Mouse (Mus musculus) neural tube, embryonic 15.5 days (tissue): ENCODE results near the gene Kank4. TPM values are rescaled to one million over a fixed set of nuclear protein-coding genes. Genes with fewer than 3 reads are reported as not detected.
A peak's percentile ranks its signal among the peaks of the same experiment; 100 is the strongest.
"Not testable (repeated sequence)": the region's sequence is repeated elsewhere in the genome, so short reads cannot be mapped to it uniquely, and the experiment has no call there.

Experiments
- ATAC-seq: fragments of 200-750 bp; cut with Nextera tagmentation; 2 replicates; pipeline ENCODE4 v1.8.0; 2017; ENCODE audit warnings: mild to moderate bottlenecking, moderate TSS enrichment, moderate library complexity; ENCODE audit not compliant: low FRiP score
- H3K27ac ChIP-seq: fragments of 300-500 bp; sonication (generic); replicated peaks from 2 replicates; pipeline ENCODE4 v1.5.1; 2015; ENCODE audit warnings: mild to moderate bottlenecking, inconsistent platforms
- H3K27me3 ChIP-seq: fragments of 300-500 bp; sonication (generic); replicated peaks from 2 replicates; pipeline ENCODE4 v1.6.1; 2015; ENCODE audit warnings: inconsistent platforms
- H3K36me3 ChIP-seq: fragments of 300-500 bp; sonication (generic); 2 replicates; pipeline ENCODE4 v1.6.1; 2015; ENCODE audit warnings: inconsistent platforms
- H3K4me1 ChIP-seq: fragments of 300-500 bp; sonication (generic); 2 replicates; pipeline ENCODE4 v1.6.1; 2015; ENCODE audit warnings: inconsistent platforms
- H3K4me2 ChIP-seq: fragments of 300-500 bp; sonication (generic); 2 replicates; pipeline ENCODE4 v1.6.1; 2015; ENCODE audit warnings: inconsistent platforms, mild to moderate bottlenecking, moderate library complexity
- H3K4me3 ChIP-seq: fragments of 300-500 bp; sonication (generic); replicated peaks from 2 replicates; pipeline ENCODE4 v1.5.1; 2015; ENCODE audit warnings: mild to moderate bottlenecking, inconsistent platforms
- H3K9ac ChIP-seq: fragments of 300-500 bp; sonication (generic); replicated peaks from 2 replicates; pipeline ENCODE4 v1.6.1; 2015; ENCODE audit warnings: mild to moderate bottlenecking, inconsistent platforms
- H3K9me3 ChIP-seq: fragments of 300-500 bp; sonication (generic); replicated peaks from 2 replicates; pipeline ENCODE4 v1.6.1; 2016; ENCODE audit warnings: inconsistent platforms
- WGBS: fragments of 180-500 bp; shearing (Covaris S2); methylation state at CpG from one replicate; pipeline ENCODE4 v1.1.7; 2015; ENCODE audit warnings: mixed read lengths; 5-methylcytosine and 5-hydroxymethylcytosine counted together
- polyA plus RNA-seq: library from polyadenylated mRNA; unstranded; fragments of >200 nt; fragmentation: Nextera tagmentation; extraction: Ambion mirVana; gene quantifications from 2 replicates; pipeline ENCODE4 v1.2.1, GENCODE M21; 2015

Gene Kank4
- 0.68 and 1.0 TPM in 2 replicates for polyA plus RNA-seq

DNA sequence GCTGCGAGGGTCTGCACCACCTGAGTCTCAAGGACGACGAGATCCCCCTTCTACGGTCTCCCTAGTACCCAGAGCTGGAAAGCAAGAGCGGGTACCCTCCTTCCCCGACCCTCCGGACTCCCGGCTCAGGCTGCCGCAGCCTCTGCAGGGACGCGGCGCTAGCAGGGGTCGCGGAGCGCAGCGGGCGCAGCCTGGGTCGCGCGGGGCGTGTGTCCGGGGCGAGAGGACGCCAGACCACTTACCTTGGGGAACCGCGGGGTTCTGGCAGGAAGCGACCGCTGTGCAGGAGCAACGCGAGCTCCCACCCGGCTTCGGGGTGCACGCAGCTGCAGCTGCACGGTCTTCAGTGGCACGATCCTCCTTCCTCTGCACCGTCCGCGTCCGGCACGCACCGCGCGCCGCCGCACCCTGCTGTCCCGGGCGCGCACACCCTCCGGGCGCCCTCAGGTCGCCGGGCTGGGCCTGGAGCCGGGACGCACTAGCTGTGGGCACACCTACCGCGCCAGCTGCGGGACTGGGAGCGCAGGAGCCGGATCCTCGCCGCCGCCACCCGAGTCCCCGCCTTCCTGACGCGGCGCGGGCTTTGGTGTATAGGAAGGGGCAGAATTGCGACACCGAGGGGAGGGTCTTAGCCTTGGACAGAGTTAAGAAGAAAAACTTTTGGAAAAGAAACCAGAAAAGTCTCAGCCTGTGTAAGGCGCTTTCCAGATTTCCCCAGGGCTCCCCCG is at the start of gene Kank4:
Kank4 (minus strand) TSS at position 354 of the 728 bp plus-strand sequence.
- no peaks in the 10 kb centered on the region for H3K36me3 ChIP-seq
- no peaks in the 10 kb centered on the region for H3K9me3 ChIP-seq
- H3K27me3 ChIP-seq = peaks cover 46% of the 10 kb centered on the region
- WGBS = under 1% methylated on average over 72 of the region's 72 CpGs
- peak; percentile 71 for ATAC-seq
- H3K4me2 ChIP-seq = peak within 1 kb of the TSS; percentile 97
- peak within 1 kb of the TSS; percentile 77 for H3K4me3 ChIP-seq
- peaks cover 15% of the 10 kb centered on the region for H3K4me1 ChIP-seq
- peak within 1 kb of the TSS; percentile 67 for H3K9ac ChIP-seq
- H3K27ac ChIP-seq = no peak within 1 kb of the TSS

DNA sequence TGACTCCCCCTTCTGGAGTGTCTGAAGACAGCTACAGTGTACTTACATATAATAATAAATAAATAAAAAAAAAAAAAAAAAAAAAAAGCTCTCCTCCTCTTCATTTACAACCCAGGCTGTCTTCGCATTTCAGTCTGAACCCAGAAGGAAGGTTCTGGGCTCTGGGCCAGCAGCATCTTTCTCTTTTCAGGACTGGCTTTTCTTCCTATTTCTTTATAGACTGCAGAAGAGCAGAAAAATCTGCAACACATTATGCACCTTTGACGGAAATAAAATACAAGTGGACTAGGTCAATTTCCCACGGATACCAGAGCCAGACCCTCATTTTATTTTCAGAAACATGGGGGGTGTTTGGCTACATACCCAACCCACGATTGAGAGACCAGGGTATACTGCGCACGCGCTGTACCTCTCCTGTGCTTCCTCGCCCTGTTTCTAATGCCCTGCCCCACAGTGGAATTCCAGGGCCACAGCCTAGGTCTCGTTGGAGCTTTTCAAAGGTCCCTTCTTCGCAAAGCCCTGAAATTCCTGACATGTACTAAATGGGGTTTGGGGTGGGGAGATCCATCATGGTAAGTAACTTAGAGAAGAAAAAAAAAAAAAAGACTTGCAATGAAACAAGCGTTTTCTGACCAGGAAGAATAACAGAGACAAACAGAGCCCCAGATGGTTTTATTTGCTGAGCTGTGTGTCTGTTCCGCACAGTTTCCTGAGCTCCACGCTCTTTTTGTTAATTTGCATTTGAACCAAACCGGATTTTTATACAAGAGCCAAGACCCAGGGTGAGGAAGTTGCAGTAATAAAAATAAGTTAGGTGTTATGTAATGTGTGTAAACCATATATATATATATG is 48.3 kb upstream of the Kank4 start:
- Histone ChIP-seq H3K4me2 (no peak overlapping the region), H3K9me3 (no peaks in the 10 kb centered on the region), H3K27me3 (no peaks in the 10 kb centered on the region), H3K9ac (no peak overlapping the region), H3K4me1 (no peaks in the 10 kb centered on the region), H3K27ac (no peak overlapping the region), H3K4me3 (no peak overlapping the region), H3K36me3 (no peaks in the 10 kb centered on the region)
- ATAC-seq = no peak
- 71% methylated on average over 14 of the region's 14 CpGs for WGBS

DNA sequence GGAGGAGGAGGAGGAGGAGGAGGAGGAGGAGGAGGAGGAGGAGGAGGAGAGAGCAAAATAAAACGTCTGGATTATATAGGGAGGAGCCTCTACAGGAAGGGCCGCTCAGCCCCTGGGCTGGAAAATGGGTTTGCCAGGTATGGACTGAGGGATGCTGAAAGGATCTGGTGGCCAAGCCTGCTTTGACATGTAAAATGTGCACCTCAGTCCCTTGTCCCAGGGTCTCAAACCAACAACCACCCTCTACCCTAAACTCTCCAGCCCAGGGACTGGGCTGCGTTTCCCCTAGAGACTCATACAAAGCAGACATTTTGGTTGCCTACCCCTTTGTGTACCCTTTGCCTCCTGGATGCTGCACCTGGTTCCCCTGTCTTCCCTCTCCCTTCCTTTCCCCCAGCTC is 47.2 kb upstream of the Kank4 start:
- Histone ChIP-seq H3K9ac (no peak overlapping the region), H3K4me2 (no peak overlapping the region), H3K4me3 (no peak overlapping the region), H3K9me3 (peaks cover 3% of the 10 kb centered on the region; the same call in 1 of the 2 replicates), H3K36me3 (no peaks in the 10 kb centered on the region), H3K27ac (no peak overlapping the region), H3K4me1 (no peaks in the 10 kb centered on the region), H3K27me3 (no peaks in the 10 kb centered on the region)
- WGBS = 94% methylated on average over 3 of the region's 3 CpGs
- ATAC-seq = no peak

DNA sequence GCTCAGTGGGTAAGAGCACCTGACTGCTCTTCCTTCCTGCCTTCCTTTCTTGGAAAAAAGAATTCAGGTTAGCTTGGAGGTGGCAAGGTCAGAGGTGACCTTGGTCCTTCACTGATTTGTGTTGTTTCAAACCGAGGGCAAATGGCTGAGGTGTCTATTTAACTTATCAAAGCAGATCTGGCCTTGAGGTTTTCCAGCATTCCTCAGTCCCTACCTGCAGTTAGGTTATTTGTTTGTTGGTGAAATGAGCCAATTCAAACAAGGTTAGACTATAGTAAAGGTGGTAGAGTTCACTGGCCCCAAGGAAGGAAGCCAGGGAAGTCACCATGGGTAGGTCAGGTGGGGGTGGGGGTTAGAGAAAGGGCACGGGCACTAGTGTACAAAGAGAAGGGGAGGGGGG is 46.8 kb upstream of the Kank4 start:
- ATAC-seq = no peak

DNA sequence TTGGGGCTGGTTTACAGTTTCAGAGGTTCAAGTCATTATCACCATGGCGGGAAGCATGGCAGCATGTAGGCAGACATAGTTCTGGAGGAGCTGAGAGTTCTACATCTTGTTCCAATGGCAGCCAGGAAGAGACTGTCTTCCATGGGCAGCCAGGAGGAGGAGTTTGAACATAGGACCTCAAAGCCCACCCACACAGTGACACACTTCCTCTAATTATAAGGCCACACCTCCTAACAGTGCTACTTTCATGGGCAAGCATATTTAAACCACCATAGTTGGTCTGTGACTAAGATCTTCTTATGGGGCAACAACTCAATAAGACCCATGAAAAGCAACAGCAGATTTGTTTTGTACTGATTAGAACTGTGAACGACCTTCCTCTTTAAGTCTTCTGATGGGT is 46.1 kb upstream of the Kank4 start:
- 89% methylated on average over 2 of the region's 2 CpGs for WGBS
- Histone ChIP-seq H3K9me3 (peaks cover 3% of the 10 kb centered on the region; the same call in 1 of the 2 replicates), H3K27me3 (no peaks in the 10 kb centered on the region), H3K4me2 (no peak overlapping the region), H3K36me3 (no peaks in the 10 kb centered on the region), H3K9ac (no peak overlapping the region), H3K27ac (no peak overlapping the region), H3K4me1 (no peaks in the 10 kb centered on the region), H3K4me3 (no peak overlapping the region)
- no peak for ATAC-seq

More for the DNA sequence above, 46.8 kb upstream of the Kank4 start:
- no peak overlapping the region for H3K4me2 ChIP-seq
- WGBS = 78% methylated on average over 1 of the region's 2 CpGs
- H3K4me3 ChIP-seq = no peak overlapping the region
- no peaks in the 10 kb centered on the region for H3K27me3 ChIP-seq
- H3K36me3 ChIP-seq = no peaks in the 10 kb centered on the region
- H3K9ac ChIP-seq = no peak overlapping the region
- peaks cover 3% of the 10 kb centered on the region; the same call in 1 of the 2 replicates for H3K9me3 ChIP-seq
- no peaks in the 10 kb centered on the region for H3K4me1 ChIP-seq
- no peak overlapping the region for H3K27ac ChIP-seq

DNA sequence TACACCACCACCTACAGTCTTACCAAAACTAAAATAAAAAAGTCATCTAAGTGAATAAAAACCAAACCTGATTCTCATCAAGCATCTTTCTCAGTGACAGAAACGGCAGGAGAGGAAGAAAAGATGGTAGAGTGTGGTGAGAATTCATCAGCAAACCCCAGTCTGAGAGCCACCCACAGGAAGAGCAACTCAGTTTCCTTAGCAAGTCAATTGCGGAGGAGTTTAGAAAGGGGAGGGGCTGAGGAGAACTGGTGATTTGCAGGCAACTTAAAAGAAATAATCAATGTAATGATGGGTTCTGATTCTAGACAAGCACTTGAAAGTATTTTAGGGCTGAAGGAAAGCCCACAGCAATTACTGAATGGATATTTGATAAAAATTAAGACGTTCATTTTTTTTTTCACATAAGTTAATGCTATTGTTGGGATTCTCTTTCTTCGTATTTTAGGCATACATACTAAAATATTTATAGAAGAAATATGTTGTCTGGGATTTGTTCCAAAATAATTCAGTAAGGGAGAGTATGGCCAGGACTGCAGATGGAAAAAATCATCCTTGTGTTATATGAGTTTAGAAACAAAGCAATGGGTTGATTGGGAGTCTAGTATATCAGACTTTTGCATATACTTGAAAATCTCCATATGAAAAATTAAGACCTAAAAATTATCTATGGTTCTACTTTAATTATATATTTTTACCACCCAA is 41.0 kb upstream of the Kank4 start:
- Histone ChIP-seq H3K36me3 (no peaks in the 10 kb centered on the region), H3K27me3 (no peaks in the 10 kb centered on the region), H3K4me1 (no peaks in the 10 kb centered on the region), H3K4me2 (no peak overlapping the region), H3K9ac (no peak overlapping the region), H3K4me3 (no peak overlapping the region), H3K27ac (no peak overlapping the region), H3K9me3 (peaks cover 3% of the 10 kb centered on the region; the same call in 1 of the 2 replicates)
- no peak for ATAC-seq
- 75% methylated on average over 4 of the region's 4 CpGs for WGBS

DNA sequence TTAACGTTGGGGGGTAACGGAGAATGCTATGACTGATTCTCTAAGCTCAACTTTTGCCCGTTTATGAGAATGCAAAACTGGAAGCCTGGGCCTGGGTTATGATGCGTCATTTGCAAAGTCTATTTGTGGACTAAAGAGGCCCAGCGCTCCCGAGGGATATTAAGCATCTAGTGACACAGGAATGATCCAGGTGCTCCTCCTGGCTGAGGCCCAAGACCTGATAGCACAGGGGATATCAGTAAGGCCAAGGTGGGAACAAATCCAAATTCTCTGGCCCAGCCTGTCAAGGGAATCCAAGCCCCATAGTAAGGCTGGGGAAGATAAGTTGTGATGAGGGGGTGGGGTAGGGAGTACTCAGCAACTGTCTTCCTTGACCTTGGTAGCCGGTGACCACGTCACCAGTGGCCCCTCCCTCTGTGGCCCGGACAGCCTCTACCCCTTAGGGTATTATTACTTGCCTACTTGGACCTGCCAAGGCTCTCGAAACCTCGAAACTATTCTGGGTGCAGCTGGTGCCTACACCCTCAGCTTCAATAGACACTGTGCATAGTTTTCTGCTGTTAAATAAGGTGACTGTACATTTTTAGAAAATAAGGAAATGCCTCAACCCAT is 39.8 kb upstream of the Kank4 start:
- Histone ChIP-seq H3K4me3 (no peak overlapping the region), H3K27ac (no peak overlapping the region), H3K27me3 (no peaks in the 10 kb centered on the region), H3K9me3 (peaks cover 3% of the 10 kb centered on the region; the same call in 1 of the 2 replicates), H3K9ac (no peak overlapping the region), H3K36me3 (no peaks in the 10 kb centered on the region), H3K4me1 (no peaks in the 10 kb centered on the region), H3K4me2 (no peak overlapping the region)
- WGBS = 83% methylated on average over 11 of the region's 11 CpGs
- ATAC-seq = no peak

DNA sequence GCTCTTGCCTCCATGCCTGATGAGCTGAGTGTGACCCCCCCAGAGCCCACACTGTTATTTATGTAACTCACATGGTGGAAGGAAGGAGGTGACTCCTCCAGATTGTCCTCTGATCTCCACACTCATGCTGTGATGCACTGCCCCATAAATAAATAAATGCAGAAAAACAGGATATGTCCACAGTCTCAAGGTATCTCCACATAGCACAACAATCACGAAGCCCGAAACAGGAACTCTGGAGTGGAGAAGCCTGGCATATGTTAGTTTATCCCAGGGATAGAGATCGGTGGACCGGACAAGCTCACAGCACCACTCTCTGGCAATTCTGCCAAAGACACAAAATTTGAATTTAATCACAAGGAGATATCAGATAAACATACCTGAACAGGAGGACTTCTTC is 36.6 kb upstream of the Kank4 start:
- Histone ChIP-seq H3K9ac (no peak overlapping the region), H3K4me2 (no peak overlapping the region), H3K4me3 (no peak overlapping the region), H3K27me3 (no peaks in the 10 kb centered on the region), H3K4me1 (no peaks in the 10 kb centered on the region), H3K27ac (no peak overlapping the region), H3K9me3 (no peaks in the 10 kb centered on the region), H3K36me3 (no peaks in the 10 kb centered on the region)
- 85% methylated on average over 4 of the region's 4 CpGs for WGBS
- no peak for ATAC-seq

DNA sequence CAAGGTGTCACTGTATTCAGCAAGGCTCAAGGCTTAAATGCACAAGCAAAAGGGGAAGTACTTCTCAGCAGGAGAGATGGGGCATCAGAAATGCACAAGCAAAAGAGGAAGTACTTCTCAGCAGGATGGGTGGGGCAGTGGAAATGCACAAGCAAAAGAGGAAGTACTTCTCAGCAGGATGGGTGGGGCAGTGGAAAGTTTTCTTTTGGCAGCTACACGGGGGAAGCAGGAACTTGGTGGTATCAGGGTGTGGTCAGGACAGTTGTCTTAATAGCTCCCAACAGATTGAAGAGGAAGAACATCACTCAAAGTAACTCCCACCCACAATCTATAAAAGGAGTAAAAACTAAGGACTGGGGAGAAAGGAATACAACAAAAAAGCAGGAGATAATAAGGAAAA is 33.1 kb upstream of the Kank4 start:
- WGBS = 88% methylated on average over 1 of the region's 1 CpGs
- ATAC-seq, H3K9me3 ChIP-seq: not testable (repeated sequence)

DNA sequence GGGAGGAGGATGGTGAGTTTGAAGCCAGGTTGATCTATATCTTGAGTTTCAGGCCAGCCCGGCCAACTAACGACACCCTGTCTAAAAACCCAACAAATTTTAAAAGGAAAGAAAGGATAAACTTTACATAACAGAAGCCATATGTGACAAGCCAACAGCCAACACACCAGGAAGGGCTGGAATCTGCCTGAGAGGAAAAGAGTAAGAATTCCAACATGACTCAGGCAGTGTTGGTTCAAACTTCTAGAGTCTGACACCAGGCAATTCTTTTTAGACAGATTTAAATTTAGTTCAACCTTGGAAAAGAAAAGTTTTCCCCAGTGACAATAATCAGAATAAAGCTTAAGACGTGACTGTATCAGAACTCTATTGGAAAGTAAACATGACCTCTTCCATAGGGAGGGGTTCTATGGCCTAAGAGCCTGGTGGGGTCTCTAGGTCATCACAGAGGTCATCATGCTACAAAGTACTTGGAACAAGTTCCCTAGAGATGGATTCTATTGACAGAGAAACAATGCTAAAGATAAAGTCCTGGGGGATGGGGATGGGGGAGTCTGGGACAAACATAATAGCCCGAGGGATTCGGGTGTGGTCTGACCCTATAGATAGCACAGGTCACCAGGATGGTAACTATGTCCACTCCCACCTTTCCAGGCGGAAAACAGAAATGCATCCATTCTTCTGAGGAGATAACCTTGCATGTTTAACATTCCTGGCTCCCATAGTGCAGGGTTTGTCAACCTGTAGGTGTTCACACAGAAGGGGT is 30.0 kb upstream of the Kank4 start:
- Histone ChIP-seq H3K36me3 (no peaks in the 10 kb centered on the region), H3K9ac (no peak overlapping the region), H3K4me1 (no peaks in the 10 kb centered on the region), H3K27me3 (no peaks in the 10 kb centered on the region), H3K9me3 (no peaks in the 10 kb centered on the region), H3K27ac (no peak overlapping the region), H3K4me2 (no peak overlapping the region), H3K4me3 (no peak overlapping the region)
- no peak for ATAC-seq
- WGBS = 80% methylated on average over 6 of the region's 6 CpGs

More for the DNA sequence above, 33.1 kb upstream of the Kank4 start:
- H3K4me2 ChIP-seq, H3K4me3 ChIP-seq, H3K4me1 ChIP-seq, H3K27ac ChIP-seq, H3K36me3 ChIP-seq, H3K9ac ChIP-seq, H3K27me3 ChIP-seq: not testable (repeated sequence)

DNA sequence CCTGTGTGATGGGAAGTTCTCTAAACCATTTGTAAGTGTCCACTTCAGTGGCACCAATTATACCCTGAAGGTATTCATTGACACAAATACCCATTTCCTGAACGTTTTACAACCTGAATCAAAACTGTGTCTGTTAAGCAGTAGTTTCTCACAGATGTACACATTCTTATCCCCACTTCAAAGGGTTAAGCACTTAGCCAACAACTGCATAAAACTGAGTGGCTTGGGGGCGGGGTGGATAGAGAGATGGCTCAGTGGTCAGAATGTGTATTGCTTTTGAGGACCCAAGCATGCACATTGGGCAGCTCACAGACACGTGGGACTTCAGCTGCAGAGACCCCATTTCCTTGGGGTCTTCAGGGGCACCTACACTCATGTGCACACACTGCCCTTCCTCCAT is 29.1 kb upstream of the Kank4 start:
- Histone ChIP-seq H3K36me3 (no peaks in the 10 kb centered on the region), H3K4me1 (no peaks in the 10 kb centered on the region), H3K9me3 (no peaks in the 10 kb centered on the region), H3K9ac (no peak overlapping the region), H3K4me3 (no peak overlapping the region), H3K4me2 (no peak overlapping the region), H3K27ac (no peak overlapping the region), H3K27me3 (no peaks in the 10 kb centered on the region)
- ATAC-seq = no peak
- 36% methylated on average over 3 of the region's 3 CpGs for whole genome bisulfite sequencing
